Mouse (Mus musculus) intestine, postnatal 0 days (tissue): ENCODE measurements around the gene Atp8a2. TPM values are rescaled to one million over a fixed set of nuclear protein-coding genes. Genes with fewer than 3 reads are reported as not detected.

Experiments
- ATAC-seq: fragments of 200-750 bp; cut with Nextera tagmentation; 2 replicates; pipeline ENCODE4 v1.8.0; 2017; ENCODE audit warnings: mild to moderate bottlenecking, moderate TSS enrichment, moderate library complexity
- H3K27ac ChIP-seq: fragments of 300-500 bp; sonication (generic); 2 replicates; pipeline ENCODE4 v1.5.1; 2014; ENCODE audit warnings: mild to moderate bottlenecking, low read depth, low read length, moderate library complexity
- H3K27me3 ChIP-seq: fragments of 300-500 bp; sonication (generic); replicated peaks from 2 replicates; pipeline ENCODE4 v1.6.1; 2014; ENCODE audit warnings: low read length, mixed read lengths; ENCODE audit not compliant: control insufficient read depth, insufficient read depth
- H3K36me3 ChIP-seq: fragments of 300-500 bp; sonication (generic); 2 replicates; pipeline ENCODE4 v1.6.1; 2014; ENCODE audit warnings: mild to moderate bottlenecking, moderate library complexity; ENCODE audit not compliant: control insufficient read depth, insufficient read depth
- H3K4me1 ChIP-seq: fragments of 300-500 bp; sonication (generic); replicated peaks from 2 replicates; pipeline ENCODE4 v1.6.1; 2014; ENCODE audit warnings: antibody characterized with exemption, low read length, mixed read lengths; ENCODE audit not compliant: control insufficient read depth, insufficient read depth
- H3K4me2 ChIP-seq: fragments of 300-500 bp; sonication (generic); replicated peaks from 2 replicates; pipeline ENCODE4 v1.6.1; 2014; ENCODE audit warnings: low read depth, mild to moderate bottlenecking, moderate library complexity
- H3K4me3 ChIP-seq: fragments of 300-500 bp; sonication (generic); 2 replicates; pipeline ENCODE4 v1.5.1; 2014; ENCODE audit warnings: low read depth, low read length
- H3K9ac ChIP-seq: fragments of 300-500 bp; sonication (generic); 2 replicates; pipeline ENCODE4 v1.6.1; 2014; ENCODE audit warnings: mild to moderate bottlenecking, low read depth, low read length
- H3K9me3 ChIP-seq: fragments of 300-500 bp; sonication (generic); 2 replicates; pipeline ENCODE4 v1.6.1; 2016; ENCODE audit warnings: mixed run types; ENCODE audit not compliant: control insufficient read depth
- CTCF ChIP-seq: sonication (generic); IDR thresholded peaks from 2 replicates; pipeline ENCODE4 v1.5.1; 2016; ENCODE audit warnings: low read depth, mild to moderate bottlenecking, control low read depth, antibody characterized with exemption, moderate library complexity
- WGBS: fragments of 180-500 bp; shearing (Covaris S2); extraction: QIAGEN DNeasy Blood & Tissue Kit; methylation state at CpG from one replicate; pipeline ENCODE4 v1.1.7; 2014; 5-methylcytosine and 5-hydroxymethylcytosine counted together
- polyA plus RNA-seq: library from polyadenylated mRNA; unstranded; fragments of >200 nt; fragmentation: Nextera tagmentation; extraction: Ambion mirVana; gene quantifications from 2 replicates; pipeline ENCODE4 v1.2.1, GENCODE M21; 2015

Gene Atp8a2
- polyA plus RNA-seq, 1 experiment from 2014 or later: 5.1 TPM

DNA sequence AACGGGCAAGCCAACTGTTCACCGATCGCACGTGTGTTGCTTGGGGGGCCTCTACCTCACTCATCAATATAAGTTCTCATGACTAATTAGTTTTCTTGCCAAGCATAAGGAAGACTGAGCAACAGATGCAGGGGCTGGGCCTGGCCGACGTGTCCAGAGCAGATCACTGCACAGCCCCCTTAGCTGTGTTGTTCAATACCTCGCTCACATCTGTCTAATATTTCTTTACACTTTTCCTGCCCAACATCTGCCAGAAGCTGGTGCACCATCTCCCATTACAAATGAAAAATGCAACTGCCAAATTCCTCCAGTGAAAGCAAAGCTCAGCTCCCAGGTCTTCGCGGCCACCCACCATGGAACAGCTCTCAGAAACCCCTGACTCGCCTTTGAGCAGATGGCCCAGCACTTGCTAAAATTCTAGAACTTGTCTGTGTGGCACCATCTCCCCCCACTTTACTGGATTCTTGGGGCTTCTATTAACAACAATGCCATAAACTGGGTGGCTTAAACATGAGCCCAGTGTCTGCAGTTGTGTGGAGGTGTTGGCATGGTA lies 313.4 kb downstream of the Atp8a2 start:
- Histone ChIP-seq H3K27me3 (no peaks in the 10 kb centered on the region), H3K4me2 (no peak overlapping the region), H3K9ac (no peak overlapping the region), H3K27ac (no peak overlapping the region), H3K36me3 (no peaks in the 10 kb centered on the region), H3K9me3 (no peaks in the 10 kb centered on the region), H3K4me3 (no peak overlapping the region), H3K4me1 (no peaks in the 10 kb centered on the region)
- TF ChIP-seq CTCF: no peak
- ATAC-seq: no peak
- WGBS: 94% methylated on average over 10 of the region's 10 CpGs

DNA sequence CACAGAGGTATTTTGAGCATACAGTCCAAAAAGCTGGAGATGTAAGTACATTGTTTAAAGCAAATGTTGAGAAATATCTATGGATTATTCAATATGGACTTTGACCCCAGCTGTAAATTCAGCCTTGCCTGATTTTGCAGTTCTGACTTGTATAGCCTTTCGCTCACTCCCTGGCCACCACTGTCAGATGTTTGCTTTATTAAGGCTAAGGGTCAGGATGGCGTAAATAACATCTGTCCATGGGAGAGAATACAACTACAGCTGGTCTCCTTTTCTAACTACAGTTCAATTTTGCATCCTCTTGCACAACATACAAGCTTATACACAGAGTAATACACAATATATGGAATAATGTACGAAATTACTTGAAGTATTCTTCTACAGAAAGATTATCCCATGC lies 316.1 kb downstream of the Atp8a2 start:
- H3K27me3 ChIP-seq: no peaks in the 10 kb centered on the region
- H3K4me3 ChIP-seq: no peak overlapping the region
- no peak for TF ChIP-seq CTCF
- H3K4me2 ChIP-seq: no peak overlapping the region
- peak; percentile 70 for ATAC-seq
- H3K9me3 ChIP-seq: no peaks in the 10 kb centered on the region
- 45% methylated on average over 3 of the region's 3 CpGs for WGBS
- H3K9ac ChIP-seq: no peak overlapping the region
- no peaks in the 10 kb centered on the region for H3K4me1 ChIP-seq
- no peak overlapping the region for H3K27ac ChIP-seq
- no peaks in the 10 kb centered on the region for H3K36me3 ChIP-seq

DNA sequence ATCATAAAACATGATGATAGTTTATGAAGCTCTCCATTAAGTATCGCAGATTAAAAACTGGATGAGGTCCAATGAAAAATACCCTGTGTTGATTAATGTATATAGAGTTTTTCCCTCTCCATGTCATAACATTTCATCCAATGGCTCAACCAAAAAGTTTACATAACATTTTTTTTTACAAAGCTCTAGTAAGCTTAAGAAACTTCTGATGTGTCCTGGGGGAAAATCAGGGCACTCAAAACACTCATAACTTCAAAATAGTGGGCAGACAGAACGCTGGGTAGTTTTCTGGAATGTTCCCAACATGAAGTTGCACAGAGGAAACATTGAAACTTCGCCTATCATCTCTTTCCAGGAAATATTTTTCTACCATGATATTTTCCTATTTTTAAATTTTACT lies 318.7 kb downstream of the Atp8a2 start:
- H3K4me2 ChIP-seq: no peak overlapping the region
- H3K36me3 ChIP-seq: no peaks in the 10 kb centered on the region
- no peak overlapping the region for H3K4me3 ChIP-seq
- H3K27ac ChIP-seq: no peak overlapping the region
- ATAC-seq: no peak
- H3K9ac ChIP-seq: no peak overlapping the region
- no peaks in the 10 kb centered on the region for H3K9me3 ChIP-seq
- no peaks in the 10 kb centered on the region for H3K27me3 ChIP-seq
- TF ChIP-seq CTCF: no peak
- no peaks in the 10 kb centered on the region for H3K4me1 ChIP-seq
- WGBS: 66% methylated on average over 3 of the region's 3 CpGs

DNA sequence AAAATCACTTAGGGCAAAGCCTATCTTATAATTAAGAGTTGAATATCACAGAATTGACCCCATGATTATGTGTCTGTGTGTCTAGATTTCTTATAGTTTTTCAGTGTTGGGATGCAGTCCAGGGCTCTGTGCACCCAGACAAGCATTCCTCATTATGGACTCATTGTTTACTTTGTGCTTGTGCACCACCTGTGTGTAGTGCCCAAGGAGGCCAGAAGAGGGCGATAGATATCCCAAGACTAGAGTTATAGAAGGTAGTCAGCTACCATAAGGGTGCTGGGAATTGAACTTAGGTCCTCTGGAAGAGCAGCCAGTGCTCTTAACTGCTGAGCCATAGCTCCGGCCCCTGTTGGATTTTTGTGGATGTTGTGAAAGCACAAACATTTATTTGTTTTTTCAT lies 320.5 kb downstream of the Atp8a2 start:
- Histone ChIP-seq H3K4me1 (no peaks in the 10 kb centered on the region), H3K4me2 (no peak overlapping the region), H3K36me3 (no peaks in the 10 kb centered on the region), H3K27ac (no peak overlapping the region), H3K9ac (no peak overlapping the region), H3K9me3 (no peaks in the 10 kb centered on the region), H3K27me3 (no peaks in the 10 kb centered on the region), H3K4me3 (no peak overlapping the region)
- ATAC-seq: no peak
- 78% methylated on average over 2 of the region's 2 CpGs for WGBS
- TF ChIP-seq CTCF: peak; percentile 39

DNA sequence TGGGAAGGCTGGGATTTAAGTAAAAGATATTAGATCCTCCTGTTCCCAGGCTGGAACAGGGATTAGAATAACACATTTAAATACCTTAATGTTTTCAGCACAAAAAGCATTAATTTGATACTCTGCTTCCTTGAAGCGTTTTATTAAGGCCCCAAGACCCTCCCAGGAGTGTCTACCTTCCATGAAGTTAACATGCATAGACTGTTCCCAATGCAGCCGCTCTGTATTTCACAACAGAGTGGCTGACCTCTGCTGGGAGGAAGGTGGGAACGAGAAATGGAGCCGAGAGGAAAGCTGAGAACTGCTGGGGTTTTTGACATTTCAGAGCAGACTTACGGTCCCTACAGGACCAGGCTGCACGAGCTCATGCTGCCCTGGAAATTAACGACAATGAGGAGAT lies 328.6 kb downstream of the Atp8a2 start:
- ATAC-seq: no peak
- H3K36me3 ChIP-seq: no peaks in the 10 kb centered on the region
- no peaks in the 10 kb centered on the region for H3K4me1 ChIP-seq
- no peak overlapping the region for H3K4me2 ChIP-seq
- H3K4me3 ChIP-seq: no peak overlapping the region
- H3K9me3 ChIP-seq: no peaks in the 10 kb centered on the region
- H3K9ac ChIP-seq: no peak overlapping the region
- TF ChIP-seq CTCF: no peak
- no peaks in the 10 kb centered on the region for H3K27me3 ChIP-seq
- whole genome bisulfite sequencing: 87% methylated on average over 7 of the region's 7 CpGs
- no peak overlapping the region for H3K27ac ChIP-seq

DNA sequence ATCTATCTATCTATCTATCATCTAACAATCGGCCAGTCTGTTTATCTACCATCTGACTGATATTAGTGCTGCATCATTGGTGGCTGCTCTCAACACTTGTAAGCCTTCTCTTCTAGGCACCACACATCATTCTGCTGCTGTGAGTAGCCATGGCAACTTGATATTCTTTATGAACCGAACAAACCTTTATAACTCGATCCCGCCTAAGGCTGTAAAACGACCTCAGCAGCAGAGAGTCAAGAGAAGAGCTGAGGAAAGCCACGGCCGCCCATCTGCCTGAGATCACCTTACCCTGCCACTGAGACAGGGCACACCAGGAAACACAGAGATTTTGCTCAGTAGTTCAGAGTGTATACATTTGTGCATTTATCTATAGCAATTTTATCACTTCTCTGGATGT lies 329.2 kb downstream of the Atp8a2 start:
- H3K4me2 ChIP-seq: no peak overlapping the region
- H3K27me3 ChIP-seq: no peaks in the 10 kb centered on the region
- H3K27ac ChIP-seq: no peak overlapping the region
- H3K9ac ChIP-seq: no peak overlapping the region
- H3K36me3 ChIP-seq: no peaks in the 10 kb centered on the region
- H3K4me3 ChIP-seq: no peak overlapping the region
- H3K4me1 ChIP-seq: no peaks in the 10 kb centered on the region
- no peak for TF ChIP-seq CTCF
- no peak for ATAC-seq
- WGBS: 46% methylated on average over 7 of the region's 7 CpGs
- H3K9me3 ChIP-seq: no peaks in the 10 kb centered on the region

DNA sequence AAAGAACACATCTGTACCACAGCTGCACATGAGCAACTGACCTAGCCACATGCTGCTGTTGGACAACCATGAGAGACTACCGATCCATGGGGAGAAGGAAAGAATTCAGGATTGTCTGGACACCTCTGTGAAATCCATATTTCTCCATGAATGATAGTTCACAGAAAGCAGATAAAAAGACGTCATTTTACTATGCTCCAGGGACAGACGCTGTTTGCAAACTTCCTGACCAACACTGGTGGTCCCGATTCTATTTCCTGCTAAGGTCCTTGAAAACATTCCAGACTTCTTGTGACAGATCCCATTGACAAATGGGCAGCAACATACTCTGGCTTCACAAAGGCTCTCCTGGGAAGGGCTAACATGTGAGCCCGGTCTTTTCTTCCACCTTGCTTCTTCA lies 331.0 kb downstream of the Atp8a2 start:
- TF ChIP-seq CTCF: no peak

More for the DNA sequence above, 331.0 kb downstream of the Atp8a2 start:
- Histone ChIP-seq H3K9ac (no peak overlapping the region), H3K27ac (no peak overlapping the region), H3K4me2 (no peak overlapping the region), H3K9me3 (no peaks in the 10 kb centered on the region), H3K36me3 (no peaks in the 10 kb centered on the region), H3K27me3 (no peaks in the 10 kb centered on the region), H3K4me1 (no peaks in the 10 kb centered on the region), H3K4me3 (no peak overlapping the region)
- ATAC-seq: no peak
- WGBS: 53% methylated on average over 5 of the region's 5 CpGs
